Mouse (Mus musculus) spleen, adult 2 months (tissue): ENCODE measurements around the gene Rab5b. TPM values are rescaled to one million over a fixed set of nuclear protein-coding genes. Genes with fewer than 3 reads are reported as not detected.

ENCODE experiments used
- DNase-seq, 2 experiments: peaks; one replicate each; pipeline versions ENCODE4 v3.0.0 to v3.0.0-alpha.2; 2012 to 2021; ENCODE audit warnings: low spot score in 2 of 2, low read depth in 1 of 2
- H3K27ac ChIP-seq: fragments of 200-500 bp; 2 replicates; pipeline ENCODE4 v1.5.1; 2012; ENCODE audit warnings: low read length, inconsistent platforms; ENCODE audit not compliant: insufficient read depth
- H3K27me3 ChIP-seq: fragments of 200-500 bp; 2 replicates; pipeline ENCODE4 v1.6.1; 2012; ENCODE audit warnings: mild to moderate bottlenecking, moderate library complexity, low read length, inconsistent platforms; ENCODE audit not compliant: control insufficient read depth, insufficient read depth
- H3K36me3 ChIP-seq: fragments of 200-500 bp; 2 replicates; pipeline ENCODE4 v1.6.1; 2012; ENCODE audit warnings: mild to moderate bottlenecking, low read length, inconsistent platforms; ENCODE audit not compliant: control insufficient read depth, insufficient read depth
- H3K4me1 ChIP-seq: fragments of 200-500 bp; 2 replicates; pipeline ENCODE4 v1.6.1; 2011; ENCODE audit warnings: inconsistent platforms; ENCODE audit not compliant: control insufficient read depth, insufficient read depth, insufficient read length
- H3K4me3 ChIP-seq: fragments of 200-500 bp; 2 replicates; pipeline ENCODE4 v1.5.1; 2011; ENCODE audit warnings: mild to moderate bottlenecking, inconsistent platforms; ENCODE audit not compliant: insufficient read depth, insufficient read length; ENCODE audit errors: extremely low read depth
- CTCF ChIP-seq: fragments of 200-500 bp; IDR thresholded peaks from 2 replicates; pipeline ENCODE4 v1.5.1; 2011; ENCODE audit warnings: mild to moderate bottlenecking, inconsistent platforms; ENCODE audit not compliant: insufficient read depth, insufficient read length, insufficient replicate concordance; ENCODE audit errors: extremely low read depth
- POLR2A ChIP-seq: fragments of 200-500 bp; IDR thresholded peaks from 2 replicates; pipeline ENCODE4 v1.6.1; 2011; ENCODE audit warnings: low read depth, low read length, inconsistent platforms
- WGBS: fragments of 180-500 bp; shearing (Covaris S2); methylation state at CpG from one replicate; pipeline ENCODE4 v1.1.7; 2018; 5-methylcytosine and 5-hydroxymethylcytosine counted together
- polyA plus RNA-seq: library from polyadenylated mRNA; depleted of rRNA; stranded (reverse); fragments of >200 nt; gene quantifications from 2 replicates; pipeline ENCODE4 v1.2.3, GENCODE M21; 2012; rRNA removed

Rab5b gene
- 43.3 and 44.4 TPM in 2 replicates for polyA plus RNA-seq

GRCm38 (mm10) chr10:128695992-128696807 is at the start of gene Rab5b:
TSS of gene Rab5b (minus strand) at chr10:128696264.
- H3K27ac ChIP-seq: peak within 1 kb of the TSS; percentile 92
- DNase-seq: peak; percentile 95 to 100
- WGBS: 1% methylated on average over 39 of the region's 40 CpGs
- H3K4me1 ChIP-seq: peaks cover 7% of the 10 kb centered on the region; the same call in 1 of the 2 replicates
- peaks cover 9% of the 10 kb centered on the region for H3K36me3 ChIP-seq
- peak within 1 kb of the TSS; percentile 83 for H3K4me3 ChIP-seq
- H3K27me3 ChIP-seq: no peaks in the 10 kb centered on the region
- peak; percentile 85 for TF ChIP-seq POLR2A
- no peak for TF ChIP-seq CTCF

GRCm38 (mm10) chr10:128744680-128745601 is 48.9 kb upstream of the Rab5b start, which contains the start of gene Dgka:
TSS of gene Dgka (minus strand) at chr10:128744855.
- WGBS: 13% methylated on average over 18 of the region's 18 CpGs
- peak; percentile 43 to 63 for DNase-seq
- H3K4me3 ChIP-seq: peak within 1 kb of the TSS; percentile 97

DNA sequence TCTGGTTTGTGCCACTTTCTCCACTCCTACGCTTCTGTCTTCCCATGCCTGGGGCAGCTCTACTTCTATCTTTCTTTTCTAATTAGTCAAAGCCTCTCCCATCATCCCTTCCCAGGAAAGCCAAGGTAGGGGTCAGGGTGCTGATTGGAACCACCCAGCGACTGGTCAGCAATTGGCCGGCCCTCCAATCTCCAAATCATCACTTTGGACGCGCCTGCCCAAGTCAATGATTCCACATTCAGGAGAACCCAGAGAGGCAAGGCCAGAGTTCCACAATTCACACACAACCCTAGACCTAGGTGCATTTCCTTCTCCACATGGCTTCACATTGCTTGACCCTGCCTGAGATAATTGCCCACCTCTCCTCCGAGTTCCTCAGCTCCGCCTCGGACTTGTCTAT is 48.1 kb upstream of the Rab5b start:
- Histone ChIP-seq H3K27me3 (no peaks in the 10 kb centered on the region), H3K27ac (peak overlapping the region; percentile 97), H3K4me3 (peak overlapping the region; percentile 97), H3K4me1 (peaks cover 8% of the 10 kb centered on the region; the same call in 1 of the 2 replicates), H3K36me3 (0 out of 2 replicates have a peak, but pooled peaks cover 2% of the 10 kb centered on the region)
- DNase-seq: no peak
- TF ChIP-seq CTCF: no peak
- TF ChIP-seq POLR2A: no peak
- 30% methylated on average over 8 of the region's 8 CpGs for WGBS

More at GRCm38 (mm10) chr10:128744680-128745601, 48.9 kb upstream of the Rab5b start, which contains the start of gene Dgka:
- Histone ChIP-seq H3K27ac (peak within 1 kb of the TSS; percentile 97), H3K36me3 (0 out of 2 replicates have a peak, but pooled peaks cover 2% of the 10 kb centered on the region), H3K4me1 (peaks cover 8% of the 10 kb centered on the region), H3K27me3 (no peaks in the 10 kb centered on the region)
- TF ChIP-seq CTCF (no peak), POLR2A (peak; percentile 64; the same call in 1 of the 2 replicates)

DNA sequence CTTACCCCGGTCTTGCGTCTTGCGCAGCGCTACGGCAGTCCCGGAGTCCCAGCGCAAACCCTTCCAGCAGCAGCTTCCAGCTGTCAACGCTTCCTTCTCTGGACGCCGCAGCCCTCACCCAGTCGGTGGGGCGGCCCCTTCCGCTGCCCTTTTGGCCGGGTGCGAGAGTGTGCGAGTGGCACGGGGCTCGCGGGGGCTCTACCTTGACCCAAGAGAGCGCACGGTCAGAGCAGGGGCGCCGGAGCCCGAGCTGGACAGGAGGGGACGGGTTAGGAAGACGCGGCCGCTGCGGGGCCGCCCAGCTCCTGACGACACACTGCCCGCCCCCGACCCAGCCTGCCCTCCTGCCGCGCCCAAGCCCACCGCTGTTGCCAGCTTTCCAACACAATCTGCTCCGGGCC is 47.7 kb upstream of the Rab5b start:
- H3K27ac ChIP-seq: peak overlapping the region; percentile 97
- WGBS: under 1% methylated on average over 36 of the region's 37 CpGs
- no peaks in the 10 kb centered on the region for H3K27me3 ChIP-seq
- peaks cover 3% of the 10 kb centered on the region for H3K36me3 ChIP-seq
- DNase-seq: peak in 1 of 2 experiments; percentile 54
- TF ChIP-seq CTCF: no peak
- no peak for TF ChIP-seq POLR2A
- H3K4me1 ChIP-seq: peaks cover 5% of the 10 kb centered on the region; the same call in 1 of the 2 replicates
- peak overlapping the region; percentile 97 for H3K4me3 ChIP-seq

GRCm38 (mm10) chr10:128743235-128743634 is 47.2 kb upstream of the Rab5b start:
- peaks cover 4% of the 10 kb centered on the region for H3K36me3 ChIP-seq
- H3K4me1 ChIP-seq: peaks cover 5% of the 10 kb centered on the region; the same call in 1 of the 2 replicates
- H3K27me3 ChIP-seq: no peaks in the 10 kb centered on the region
- WGBS: 1% methylated on average over 7 of the region's 7 CpGs
- DNase-seq: no peak
- no peak for TF ChIP-seq CTCF
- TF ChIP-seq POLR2A: no peak
- H3K4me3 ChIP-seq: peak overlapping the region; percentile 97
- peak overlapping the region; percentile 97 for H3K27ac ChIP-seq

GRCm38 (mm10) chr10:128742616-128743015 is 46.6 kb upstream of the Rab5b start:
- no peak for DNase-seq
- peaks cover 6% of the 10 kb centered on the region for H3K36me3 ChIP-seq
- H3K27ac ChIP-seq: peak overlapping the region; percentile 40; the same call in 1 of the 2 replicates
- peak overlapping the region; percentile 97 for H3K4me3 ChIP-seq
- H3K27me3 ChIP-seq: no peaks in the 10 kb centered on the region
- WGBS: 39% methylated on average over 4 of the region's 4 CpGs
- TF ChIP-seq CTCF (no peak), POLR2A (no peak)
- H3K4me1 ChIP-seq: peaks cover 5% of the 10 kb centered on the region; the same call in 1 of the 2 replicates
